Mouse (Mus musculus) G1E-ER4 (cell line): ENCODE measurements around the gene Gpr107. TPM values are rescaled to one million over a fixed set of nuclear protein-coding genes. Genes with fewer than 3 reads are reported as not detected.

Experiments
- GATA1 ChIP-seq: IDR thresholded peaks from one replicate; pipeline ENCODE4 v1.8.0; 2012; ENCODE audit warnings: low read length, inconsistent platforms
- polyA plus RNA-seq: library from polyadenylated mRNA; stranded (reverse); fragments of >175 nt; gene quantifications from 2 replicates; pipeline ENCODE4 v1.2.3, GENCODE M21; 2012

Gene Gpr107
- polyA plus RNA-seq, 1 experiment = 8.7 TPM

DNA sequence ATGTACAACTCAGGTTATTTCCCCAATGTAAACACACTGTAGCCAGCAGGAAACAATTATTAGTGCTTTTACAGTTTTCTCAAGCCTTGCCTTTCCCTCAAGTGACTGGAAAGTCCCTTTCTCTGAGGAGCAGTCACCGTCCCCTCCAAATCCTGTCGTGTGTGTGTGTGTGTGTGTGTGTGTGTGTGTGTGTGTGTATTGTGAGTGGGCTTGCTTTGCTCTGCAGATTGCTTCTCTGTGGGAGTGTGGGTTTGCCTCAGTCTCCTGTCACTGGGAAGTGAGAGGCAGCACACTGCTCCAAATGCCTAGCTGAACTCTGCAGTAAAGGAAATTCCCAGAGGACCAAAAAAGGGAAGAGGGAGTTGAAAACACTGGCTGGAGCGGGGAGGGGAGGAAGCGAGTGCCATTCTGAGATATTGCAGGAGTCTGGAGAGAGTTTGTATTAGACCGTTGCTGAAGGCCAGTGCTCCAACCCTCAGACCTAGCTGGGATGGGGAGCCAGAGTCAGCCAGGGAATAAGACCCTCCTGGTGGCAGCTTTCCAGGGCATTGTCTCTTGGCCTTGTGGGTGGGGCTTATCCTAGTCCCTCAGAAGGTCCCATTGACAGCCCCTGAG, 12.8 kb downstream of the Gpr107 start:
- TF ChIP-seq GATA1 = no peak

DNA sequence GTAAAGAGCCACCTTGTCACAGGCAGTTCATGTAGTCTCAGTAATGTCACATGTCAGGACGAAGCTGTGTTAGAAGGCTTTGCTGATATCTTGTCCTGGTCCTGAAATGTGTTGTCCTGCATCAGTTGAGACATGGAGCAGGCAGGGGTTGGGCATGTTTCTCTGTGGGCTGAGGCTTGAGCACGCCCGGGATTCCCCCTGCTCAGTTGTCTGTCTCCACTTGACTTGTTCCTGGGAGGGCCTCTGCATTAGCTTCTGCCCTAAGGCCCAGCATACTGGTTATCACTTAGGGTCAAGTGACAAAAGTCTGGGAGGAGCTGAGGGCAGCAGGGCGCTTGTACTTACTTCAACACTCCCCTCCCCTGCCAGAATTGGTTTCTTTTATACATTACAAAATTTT, 13.4 kb downstream of the Gpr107 start:
- TF ChIP-seq GATA1 = no peak

DNA sequence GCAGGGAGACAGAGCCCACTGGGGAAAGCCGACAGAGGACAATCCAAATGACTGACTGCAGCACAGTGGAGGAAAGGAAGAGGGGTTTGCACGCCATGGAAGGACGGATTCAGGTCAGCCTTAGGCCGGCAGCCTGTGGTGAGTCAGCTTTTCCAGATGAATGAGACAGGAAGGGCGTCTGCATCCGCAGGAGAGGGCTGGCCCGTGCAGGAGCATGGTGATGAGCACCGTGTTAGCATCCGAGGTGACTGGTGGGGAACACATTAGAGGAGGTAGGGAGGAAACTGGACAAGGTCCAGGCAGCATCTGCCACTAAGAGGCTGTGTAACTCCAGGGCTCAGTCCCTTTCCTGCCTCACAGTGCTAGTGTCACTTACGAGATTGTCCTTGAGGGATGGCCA, 16.9 kb downstream of the Gpr107 start:
- TF ChIP-seq GATA1 = no peak

DNA sequence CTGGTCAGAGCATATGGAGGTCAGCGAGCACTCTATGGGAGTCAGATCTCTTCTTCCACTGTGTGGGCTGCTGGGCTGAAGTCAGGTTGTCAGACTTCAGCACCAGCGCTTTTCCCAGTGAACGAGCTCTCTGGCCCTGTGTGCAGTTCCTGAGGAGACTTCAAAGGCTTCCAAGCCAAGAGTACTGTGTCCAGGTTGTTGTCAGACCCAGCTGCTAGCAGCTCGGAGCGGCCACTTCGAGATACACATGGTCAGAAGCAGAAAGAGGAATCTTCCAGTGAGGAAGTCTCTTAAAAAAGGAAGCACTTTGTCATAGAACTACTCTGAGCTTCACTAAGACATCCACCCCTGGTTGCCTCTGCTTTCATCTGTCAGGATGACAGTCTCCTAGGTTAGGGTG, 18.0 kb downstream of the Gpr107 start:
- TF ChIP-seq GATA1 = no peak

GRCm38 (mm10) chr2:31172001-31172400, 19.9 kb downstream of the Gpr107 start:
- TF ChIP-seq GATA1 = no peak

DNA sequence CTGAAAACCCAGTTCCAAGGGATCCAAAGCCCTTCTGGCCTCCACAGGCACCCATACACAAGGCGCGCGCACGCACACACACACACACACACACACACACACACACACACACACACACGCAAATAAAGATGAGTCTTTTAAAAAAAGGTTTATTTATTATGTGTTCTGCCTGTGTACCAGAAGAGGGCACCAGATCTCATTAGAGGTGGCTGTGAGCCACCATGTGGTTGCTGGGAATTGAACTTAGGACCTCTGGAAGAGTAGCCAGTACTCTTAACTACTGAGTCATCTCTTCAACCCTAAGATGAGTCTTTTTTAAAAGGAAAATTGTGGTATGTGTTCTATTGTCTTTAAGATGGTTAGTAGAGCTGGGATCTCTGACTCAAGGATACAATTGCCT, 20.4 kb downstream of the Gpr107 start:
- TF ChIP-seq GATA1 = no peak

DNA sequence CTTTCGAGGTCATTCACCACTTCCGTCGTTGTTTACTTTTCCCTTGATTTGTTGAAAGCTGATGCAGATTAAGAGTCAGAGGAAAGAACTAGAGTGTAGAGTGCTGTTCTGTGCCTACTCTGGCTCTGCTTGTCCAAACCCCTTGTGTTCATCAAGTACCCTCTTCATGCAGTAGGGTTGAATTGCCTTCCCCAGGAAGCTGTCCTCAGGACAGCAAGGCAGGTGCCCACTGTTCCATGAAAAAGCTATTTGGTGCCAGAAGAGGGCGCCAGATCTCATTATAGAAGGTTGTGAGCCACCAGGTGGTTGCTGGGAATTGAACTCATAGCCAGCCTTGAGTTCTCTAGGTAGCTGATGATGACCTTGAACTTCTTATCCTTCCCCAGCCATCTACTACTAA, 21.2 kb downstream of the Gpr107 start:
- TF ChIP-seq GATA1 = no peak

DNA sequence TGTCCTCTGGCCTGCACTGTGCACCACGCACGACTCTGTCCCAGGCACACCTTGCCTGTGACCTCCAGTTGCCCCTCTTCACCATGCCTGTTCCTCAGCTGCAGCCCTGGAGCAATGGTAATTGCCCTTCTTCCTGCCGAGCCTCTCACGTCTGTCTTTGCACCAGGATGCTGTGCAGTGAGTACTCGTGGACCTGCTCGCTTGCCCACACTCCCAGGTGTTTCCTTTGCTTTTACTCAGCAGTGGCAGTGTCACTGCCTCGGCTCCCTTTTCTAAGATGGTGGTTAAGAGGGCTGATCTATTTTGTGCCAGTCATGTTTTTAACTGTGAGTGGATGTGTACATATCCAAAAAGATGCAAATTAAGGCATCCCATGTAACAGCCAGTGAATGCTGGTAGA, 27.4 kb downstream of the Gpr107 start:
- TF ChIP-seq GATA1 = no peak

GRCm38 (mm10) chr2:31180081-31180551, 28.0 kb downstream of the Gpr107 start:
- TF ChIP-seq GATA1 = no peak

GRCm38 (mm10) chr2:31182786-31183330, 30.7 kb downstream of the Gpr107 start:
- no peak for TF ChIP-seq GATA1

DNA sequence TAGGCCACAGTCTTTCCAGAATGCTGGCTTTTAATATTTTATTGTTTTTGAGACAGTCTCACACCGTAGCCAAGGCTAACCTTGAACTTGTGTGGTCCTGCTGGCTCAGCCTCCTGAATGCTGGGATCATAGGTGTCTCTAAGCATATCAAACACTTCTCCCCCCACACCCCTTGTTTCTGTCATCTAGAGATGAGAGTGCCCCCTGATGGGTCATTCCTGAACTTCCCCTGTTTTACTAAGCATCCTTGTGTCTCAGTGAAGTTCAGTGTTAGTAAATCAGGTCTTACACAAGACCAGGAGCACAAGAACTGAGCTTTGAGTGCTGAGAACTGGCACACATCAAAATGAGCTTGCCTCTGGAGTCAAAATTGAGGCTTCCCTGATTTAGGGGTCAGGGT, 31.7 kb downstream of the Gpr107 start:
- no peak for TF ChIP-seq GATA1

- no peak for TF ChIP-seq GATA1
These were observed 36.6 kb downstream of the Gpr107 start for GRCm38 (mm10) chr2:31188691-31189090.

GRCm38 (mm10) chr2:31189654-31190053, 37.5 kb downstream of the Gpr107 start:
- no peak for TF ChIP-seq GATA1

GRCm38 (mm10) chr2:31191765-31192164, 39.6 kb downstream of the Gpr107 start:
- TF ChIP-seq GATA1 = no peak

DNA sequence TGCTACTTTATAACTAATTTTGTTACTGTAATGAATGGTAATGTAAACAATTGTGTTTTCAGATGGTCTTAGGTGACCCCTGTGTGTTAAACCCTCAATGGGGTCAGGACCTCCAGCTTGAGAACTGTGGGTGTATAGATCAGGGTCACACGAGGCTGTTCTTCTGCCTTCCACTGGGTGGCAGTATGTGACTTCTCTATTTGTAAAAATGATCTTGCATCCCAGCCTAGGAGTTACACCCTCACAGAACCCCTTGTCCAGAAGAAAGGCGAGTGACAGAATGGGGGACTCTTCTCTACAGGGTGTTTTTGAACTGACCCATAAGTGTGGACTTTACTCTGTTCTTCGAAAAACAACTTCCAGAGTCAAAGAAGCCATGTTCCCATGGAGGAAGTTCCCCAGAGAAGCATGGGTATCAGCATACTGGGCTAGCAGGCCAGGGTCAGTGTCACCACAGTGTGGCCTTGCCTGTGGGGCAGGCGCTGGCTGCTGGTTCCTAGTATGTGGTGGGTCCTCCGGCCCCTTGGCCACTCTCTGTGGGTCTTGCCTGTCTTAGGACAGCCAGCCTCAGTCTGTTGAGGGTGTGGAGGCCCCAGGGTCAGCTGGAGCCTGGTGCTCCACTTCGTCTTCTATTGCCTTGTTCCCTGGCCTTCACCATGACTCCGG, 42.4 kb downstream of the Gpr107 start:
- no peak for TF ChIP-seq GATA1

DNA sequence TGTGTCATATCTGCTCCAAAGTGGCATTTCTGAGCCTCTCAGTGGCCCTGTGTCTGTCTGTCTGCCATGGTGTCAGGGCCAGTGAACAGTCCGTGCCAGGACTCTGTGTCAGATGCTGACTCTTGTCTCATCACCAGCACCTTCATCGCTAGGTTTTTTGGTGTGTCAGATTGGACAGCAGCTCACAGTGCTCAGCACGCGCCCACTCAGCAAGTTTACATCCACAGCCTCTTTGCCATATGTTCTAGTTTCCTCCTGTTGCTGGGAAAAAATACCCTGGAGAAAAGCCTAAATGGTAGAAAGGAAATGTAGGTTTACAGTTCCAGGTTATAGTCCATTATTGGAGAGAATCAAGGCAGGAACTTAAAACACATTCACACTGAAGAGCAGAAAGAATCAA, 46.5 kb downstream of the Gpr107 start:
- no peak for TF ChIP-seq GATA1

DNA sequence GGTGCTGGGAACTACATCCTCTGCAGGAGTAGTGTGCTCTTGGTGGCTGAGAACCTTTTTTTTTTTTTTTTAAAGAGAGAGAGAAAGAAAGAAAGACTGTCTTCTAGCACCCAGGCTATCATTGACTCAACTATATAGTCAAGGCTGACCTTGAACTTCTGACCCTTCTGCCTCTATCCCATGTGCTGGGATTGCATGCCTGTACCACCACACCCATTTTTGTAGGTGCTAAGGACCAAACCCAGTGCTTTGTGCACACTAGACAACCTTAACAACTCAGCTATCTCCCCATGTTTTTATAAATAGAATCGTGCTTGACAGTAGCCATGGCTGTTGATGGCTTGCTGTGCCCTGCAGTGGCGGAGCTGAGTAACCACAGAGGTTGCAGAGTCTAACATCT, 47.9 kb downstream of the Gpr107 start:
- TF ChIP-seq GATA1 = no peak
